Mouse (Mus musculus) intestine, embryonic 16.5 days (tissue): ENCODE measurements around the gene Hist1h2ag. TPM values are rescaled to one million over a fixed set of nuclear protein-coding genes. Genes with fewer than 3 reads are reported as not detected.
"Not testable (repeated sequence)": the region's sequence is repeated elsewhere in the genome, so short reads cannot be mapped to it uniquely, and the experiment has no call there.

Source experiments
- ATAC-seq: fragments of 200-750 bp; cut with Nextera tagmentation; 2 replicates; pipeline ENCODE4 v1.8.0; 2017; ENCODE audit warnings: moderate TSS enrichment, moderate library complexity
- H3K27ac ChIP-seq: fragments of 300-500 bp; sonication (generic); 2 replicates; pipeline ENCODE4 v1.5.1; 2014; ENCODE audit warnings: mild to moderate bottlenecking, low read length
- H3K27me3 ChIP-seq: fragments of 300-500 bp; sonication (generic); replicated peaks from 2 replicates; pipeline ENCODE4 v1.6.1; 2014; ENCODE audit warnings: low read length, control low read depth, mixed read lengths; ENCODE audit not compliant: control insufficient read depth, insufficient read depth
- H3K36me3 ChIP-seq: fragments of 300-500 bp; sonication (generic); 2 replicates; pipeline ENCODE4 v1.6.1; 2014; ENCODE audit warnings: low read length, control low read depth; ENCODE audit not compliant: control insufficient read depth, insufficient read depth
- H3K4me1 ChIP-seq: fragments of 300-500 bp; sonication (generic); 2 replicates; pipeline ENCODE4 v1.6.1; 2014; ENCODE audit warnings: low read length, control low read depth, mixed read lengths; ENCODE audit not compliant: control insufficient read depth, insufficient read depth
- H3K4me2 ChIP-seq: fragments of 300-500 bp; sonication (generic); 2 replicates; pipeline ENCODE4 v1.6.1; 2014; ENCODE audit warnings: low read depth, low read length, control low read depth
- H3K4me3 ChIP-seq: fragments of 300-500 bp; sonication (generic); 2 replicates; pipeline ENCODE4 v1.5.1; 2014; ENCODE audit warnings: mild to moderate bottlenecking, low read length
- H3K9ac ChIP-seq: fragments of 300-500 bp; sonication (generic); 2 replicates; pipeline ENCODE4 v1.6.1; 2014; ENCODE audit warnings: low read depth, low read length
- H3K9me3 ChIP-seq: fragments of 300-500 bp; sonication (generic); 2 replicates; pipeline ENCODE4 v1.6.1; 2016; ENCODE audit warnings: low read length, control low read depth; ENCODE audit not compliant: control insufficient read depth
- WGBS: fragments of 180-500 bp; shearing (Covaris S2); extraction: QIAGEN DNeasy Blood & Tissue Kit; methylation state at CpG from one replicate; pipeline ENCODE4 v1.1.7; 2014; 5-methylcytosine and 5-hydroxymethylcytosine counted together
- polyA plus RNA-seq: library from polyadenylated mRNA; unstranded; fragments of >200 nt; fragmentation: Nextera tagmentation; extraction: Ambion mirVana; gene quantifications from 2 replicates; pipeline ENCODE4 v1.2.1, GENCODE M21; 2015

Hist1h2ag gene
- polyA plus RNA-seq, 1 experiment from 2014 or later, result 30.0 TPM

- Histone ChIP-seq H3K9ac (no peak overlapping the region), H3K36me3 (no peaks in the 10 kb centered on the region), H3K9me3 (no peaks in the 10 kb centered on the region), H3K27ac (no peak overlapping the region), H3K4me3 (no peak overlapping the region), H3K4me1 (peaks cover 15% of the 10 kb centered on the region), H3K27me3 (no peaks in the 10 kb centered on the region), H3K4me2 (no peak overlapping the region)
- ATAC-seq, result no peak
- 66% methylated on average over 5 of the region's 5 CpGs for WGBS
These were observed 3.4 kb downstream of the Hist1h2ag start for GRCm38 (mm10) chr13:22039364-22039763.

DNA sequence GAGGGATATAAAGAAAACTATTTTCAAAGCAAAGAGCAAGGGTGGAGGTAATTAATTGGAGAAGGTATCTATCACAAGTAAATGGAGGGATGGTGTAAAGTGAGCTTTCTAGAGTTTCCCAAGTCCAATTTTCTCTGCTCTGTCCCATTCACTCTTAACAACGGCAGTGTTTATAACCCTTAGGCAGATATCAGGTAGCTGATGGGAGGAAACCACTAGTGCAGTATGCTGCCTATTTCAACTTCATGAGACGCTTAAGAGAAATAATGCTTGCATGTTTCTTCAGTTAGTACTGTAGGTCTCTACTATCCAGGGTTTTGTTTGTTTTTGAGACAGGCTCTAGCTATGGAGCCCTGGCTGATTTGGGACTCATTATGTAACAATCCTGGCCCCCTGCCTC is 5.3 kb downstream of the Hist1h2ag start:
- Histone ChIP-seq H3K27ac (no peak overlapping the region), H3K36me3 (no peaks in the 10 kb centered on the region), H3K4me1 (peaks cover 15% of the 10 kb centered on the region), H3K27me3 (no peaks in the 10 kb centered on the region), H3K4me3 (no peak overlapping the region), H3K9ac (0 out of 2 replicates have a peak overlapping the region, but pooled peaks have one; percentile 29), H3K9me3 (no peaks in the 10 kb centered on the region), H3K4me2 (no peak overlapping the region)
- 61% methylated on average over 2 of the region's 2 CpGs for WGBS
- ATAC-seq, result no peak

DNA sequence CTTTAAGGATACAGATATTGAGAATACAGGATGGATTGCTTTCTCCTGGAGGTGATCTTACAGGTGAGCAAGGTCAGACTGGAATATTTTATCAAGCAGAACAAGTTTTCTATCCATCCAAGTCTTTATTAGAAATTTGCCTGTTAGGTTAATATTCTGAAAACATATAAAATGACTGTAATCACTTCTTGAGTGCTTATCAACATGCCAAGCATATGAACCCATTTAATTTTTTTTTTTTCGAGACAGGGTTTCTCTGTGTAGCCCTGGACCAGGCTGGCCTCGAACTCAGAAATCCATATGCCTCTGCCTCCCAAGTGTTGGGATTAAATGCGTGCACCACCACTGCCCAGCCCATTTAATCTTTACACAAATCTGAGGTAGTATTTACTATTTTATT is 5.8 kb downstream of the Hist1h2ag start:
- peak overlapping the region; percentile 70 for H3K4me2 ChIP-seq
- peak overlapping the region; percentile 47 for H3K4me3 ChIP-seq
- 62% methylated on average over 3 of the region's 3 CpGs for WGBS
- H3K27me3 ChIP-seq, result no peaks in the 10 kb centered on the region
- H3K36me3 ChIP-seq, result no peaks in the 10 kb centered on the region
- H3K4me1 ChIP-seq, result peaks cover 13% of the 10 kb centered on the region
- no peak for ATAC-seq
- peak overlapping the region; percentile 67 for H3K9ac ChIP-seq
- H3K27ac ChIP-seq, result peak overlapping the region; percentile 82
- H3K9me3 ChIP-seq, result no peaks in the 10 kb centered on the region

DNA sequence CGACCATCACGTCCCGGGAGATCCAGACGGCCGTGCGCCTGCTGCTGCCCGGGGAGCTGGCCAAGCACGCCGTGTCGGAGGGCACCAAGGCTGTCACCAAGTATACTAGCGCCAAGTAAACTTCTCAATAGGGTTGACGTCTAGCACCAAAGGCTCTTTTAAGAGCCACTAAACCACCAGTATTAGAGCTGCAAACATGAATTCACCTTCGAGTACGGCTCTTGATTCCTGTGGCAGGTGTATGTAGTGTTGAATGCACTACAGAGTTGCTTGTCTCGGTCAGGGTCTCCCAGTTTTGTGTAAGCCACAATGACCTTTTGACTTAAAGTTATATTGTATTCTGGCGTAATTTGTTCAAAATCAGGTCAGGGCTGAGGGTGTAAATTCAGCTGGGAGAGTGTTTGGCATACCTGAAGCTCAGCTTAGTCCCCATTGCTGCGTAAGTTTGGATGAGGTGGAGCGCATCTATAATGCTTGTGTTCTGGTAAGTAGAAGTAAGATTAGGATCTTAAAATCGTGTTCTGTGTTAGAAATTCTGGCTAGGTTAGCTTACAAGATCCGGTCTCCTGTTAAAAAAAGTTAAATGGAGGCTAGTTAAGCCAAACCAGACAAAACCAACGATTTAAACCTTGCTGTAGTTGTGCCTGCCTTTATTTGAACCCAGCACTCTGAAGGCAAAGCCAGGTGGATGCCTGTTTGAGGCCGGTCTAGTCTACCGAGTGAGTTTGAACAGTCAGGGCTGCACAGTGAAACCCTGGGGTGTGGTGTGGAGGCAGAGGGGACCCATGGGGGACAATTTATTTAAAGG is 6.4 kb downstream of the Hist1h2ag start:
- peak overlapping the region; percentile 70 for H3K4me2 ChIP-seq
- H3K9ac ChIP-seq, result peak overlapping the region; percentile 67
- H3K27ac ChIP-seq, result peak overlapping the region; percentile 82
- no peaks in the 10 kb centered on the region for H3K36me3 ChIP-seq
- no peaks in the 10 kb centered on the region for H3K9me3 ChIP-seq
- H3K4me3 ChIP-seq, result peak overlapping the region; percentile 47
- no peaks in the 10 kb centered on the region for H3K27me3 ChIP-seq
- 3% methylated on average over 20 of the region's 23 CpGs for WGBS
- peak; percentile 17; the same call in 1 of the 2 replicates for ATAC-seq
- peaks cover 12% of the 10 kb centered on the region; the same call in 1 of the 2 replicates for H3K4me1 ChIP-seq

DNA sequence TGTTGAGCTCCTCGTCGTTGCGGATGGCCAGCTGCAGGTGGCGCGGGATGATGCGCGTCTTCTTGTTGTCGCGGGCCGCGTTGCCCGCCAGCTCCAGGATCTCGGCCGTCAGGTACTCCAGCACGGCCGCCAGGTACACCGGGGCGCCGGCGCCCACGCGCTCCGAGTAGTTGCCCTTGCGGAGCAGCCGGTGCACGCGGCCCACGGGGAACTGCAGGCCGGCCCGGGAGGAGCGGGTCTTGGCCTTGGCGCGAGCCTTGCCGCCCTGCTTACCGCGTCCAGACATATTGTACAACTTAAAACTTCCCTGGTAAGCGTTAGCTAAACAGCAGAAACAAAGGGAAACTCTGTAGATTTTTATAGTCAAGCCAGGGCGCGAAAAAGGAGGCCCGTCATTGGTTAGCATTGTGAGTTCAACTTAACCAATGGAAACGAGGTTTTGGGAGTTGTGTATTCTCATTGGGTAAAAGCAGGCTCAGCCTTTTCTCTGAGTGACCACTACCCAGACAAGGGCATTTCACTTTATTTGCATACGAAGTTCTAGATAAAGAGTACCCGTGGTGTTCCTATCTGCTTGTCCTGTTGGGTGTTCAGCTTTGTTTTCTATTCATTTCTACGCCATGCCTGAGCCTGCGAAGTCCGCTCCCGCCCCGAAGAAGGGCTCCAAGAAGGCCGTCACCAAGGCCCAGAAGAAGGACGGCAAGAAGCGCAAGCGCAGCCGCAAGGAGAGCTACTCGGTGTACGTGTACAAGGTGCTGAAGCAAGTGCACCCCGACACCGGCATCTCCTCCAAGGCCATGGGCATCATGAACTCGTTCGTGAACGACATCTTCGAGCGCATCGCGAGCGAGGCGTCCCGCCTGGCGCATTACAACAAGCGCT is 7.2 kb downstream of the Hist1h2ag start, which contains the start of the genes Hist1h2ah and Hist1h2bk:
Gene Hist1h2ah, minus strand, starts transcription at position 302 of the 882 bp plus-strand sequence.
Gene Hist1h2bk, plus strand, starts transcription at position 604 of the 882 bp plus-strand sequence.
- not testable (repeated sequence) for H3K9me3 ChIP-seq, H3K36me3 ChIP-seq

GRCm38 (mm10) chr13:22034443-22035266 is 8.1 kb downstream of the Hist1h2ag start:
- peak overlapping the region; percentile 93 for H3K27ac ChIP-seq
- H3K36me3 ChIP-seq, result no peaks in the 10 kb centered on the region
- no peaks in the 10 kb centered on the region for H3K27me3 ChIP-seq

More for the DNA sequence above, 7.2 kb downstream of the Hist1h2ag start, which contains the start of the genes Hist1h2ah and Hist1h2bk:
- Histone ChIP-seq H3K4me3 (peak within 1 kb of the TSS; percentile 50), H3K4me1 (peaks cover 12% of the 10 kb centered on the region; the same call in 1 of the 2 replicates), H3K27ac (peak within 1 kb of the TSS; percentile 93), H3K4me2 (peak within 1 kb of the TSS; percentile 70), H3K9ac (peak within 1 kb of the TSS; percentile 67)
- ATAC-seq, result peak; percentile 96
- not testable (repeated sequence) for H3K27me3 ChIP-seq
- WGBS, result under 1% methylated on average over 22 of the region's 69 CpGs

GRCm38 (mm10) chr13:22033741-22034442 is 8.9 kb downstream of the Hist1h2ag start:
- H3K36me3 ChIP-seq, result no peaks in the 10 kb centered on the region
- H3K4me1 ChIP-seq, result peaks cover 4% of the 10 kb centered on the region; the same call in 1 of the 2 replicates
- no peaks in the 10 kb centered on the region for H3K27me3 ChIP-seq
- 34% methylated on average over 5 of the region's 5 CpGs for WGBS
- no peak for ATAC-seq
- H3K4me3 ChIP-seq, result peak overlapping the region; percentile 41
- no peaks in the 10 kb centered on the region for H3K9me3 ChIP-seq
- H3K9ac ChIP-seq, result peak overlapping the region; percentile 54
- H3K27ac ChIP-seq, result peak overlapping the region; percentile 78
- peak overlapping the region; percentile 61 for H3K4me2 ChIP-seq

More at GRCm38 (mm10) chr13:22034443-22035266, 8.1 kb downstream of the Hist1h2ag start:
- 3% methylated on average over 10 of the region's 14 CpGs for WGBS
- peak overlapping the region; percentile 66 for H3K9ac ChIP-seq
- peak overlapping the region; percentile 48 for H3K4me3 ChIP-seq
- ATAC-seq, result peak; percentile 39
- peak overlapping the region; percentile 61 for H3K4me2 ChIP-seq
- peaks cover 4% of the 10 kb centered on the region; the same call in 1 of the 2 replicates for H3K4me1 ChIP-seq
- no peaks in the 10 kb centered on the region for H3K9me3 ChIP-seq

DNA sequence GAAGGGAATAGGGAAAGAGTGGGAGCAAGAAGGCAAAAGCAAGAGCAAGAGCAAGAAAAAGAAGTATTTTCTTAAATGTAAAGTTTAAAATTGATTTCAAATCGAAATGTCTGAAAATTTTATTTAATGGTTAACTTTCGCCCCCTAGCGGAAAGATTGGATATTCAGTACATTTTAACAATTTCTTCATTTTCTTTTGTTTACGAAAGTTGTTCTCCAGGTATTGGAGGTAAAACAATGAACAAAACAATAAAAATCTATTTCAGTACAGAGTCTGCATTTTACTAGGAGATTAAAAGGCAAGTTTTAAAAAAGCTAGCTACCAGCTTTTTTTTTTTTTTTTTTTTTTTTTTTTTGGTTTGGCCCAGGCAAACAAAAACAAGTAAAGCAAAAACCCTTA is 12.3 kb downstream of the Hist1h2ag start:
- H3K27me3 ChIP-seq, result no peaks in the 10 kb centered on the region
- no peak overlapping the region for H3K4me3 ChIP-seq
- 10% methylated on average over 4 of the region's 4 CpGs for WGBS
- H3K4me2 ChIP-seq, result no peak overlapping the region
- no peaks in the 10 kb centered on the region for H3K36me3 ChIP-seq
- no peaks in the 10 kb centered on the region for H3K9me3 ChIP-seq
- H3K9ac ChIP-seq, result no peak overlapping the region
- peaks cover 3% of the 10 kb centered on the region for H3K4me1 ChIP-seq
- no peak for ATAC-seq
- H3K27ac ChIP-seq, result no peak overlapping the region
